Mouse (Mus musculus): ENCODE measurements at regions not wholly inside any gene's neighbourhood (a gene's known extent, or its start where the extent isn't known, plus 50 kb on each side); places are given as distances from the start of the nearest gene placed in this dataset.

DNA sequence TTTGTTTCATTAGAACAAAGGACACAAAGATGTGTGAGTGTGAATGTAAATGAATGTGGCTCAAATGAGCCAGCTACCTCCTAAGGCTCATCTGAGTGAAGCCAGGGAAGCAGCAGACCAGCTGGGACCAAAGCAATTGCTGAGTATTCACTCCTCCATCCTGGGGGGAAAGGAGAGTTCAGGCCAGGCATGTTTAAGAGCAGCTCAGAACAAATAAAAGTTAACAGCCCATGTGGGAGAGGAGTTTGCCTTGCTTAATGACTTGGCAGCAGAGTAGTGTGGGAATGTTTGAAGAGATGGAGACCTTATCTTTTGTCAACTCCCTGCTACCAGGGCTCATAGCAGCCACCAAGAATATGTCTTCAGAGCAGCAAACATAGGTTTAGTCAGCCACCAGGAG is 685.0 kb upstream of the Dpp10 start:
- ATAC-seq (ENCODE audit: insufficient read depth) (no peak), DNase-seq (no peak)
- TF ChIP-seq CTCF (IDR thresholded peaks at IDR 0.05; ENCODE audit: low read depth), result no peak
- H3K36me3 ChIP-seq (ENCODE audit: insufficient read depth), result no peaks in the 10 kb centered on the region
- H3K4me3 ChIP-seq (ENCODE audit: low read depth, low read length), result no peak overlapping the region
- H3K9me3 ChIP-seq (ENCODE audit: low read depth, low read length), result no peaks in the 10 kb centered on the region
- no peak overlapping the region for H3K9ac ChIP-seq
- H3K27me3 ChIP-seq (ENCODE audit: insufficient read depth, low read length), result no peaks in the 10 kb centered on the region
- H3K4me1 ChIP-seq (ENCODE audit: insufficient read depth), result no peaks in the 10 kb centered on the region
- no peak overlapping the region for H3K4me2 ChIP-seq
- H3K27ac ChIP-seq (ENCODE audit: low read depth), result no peak overlapping the region

DNA sequence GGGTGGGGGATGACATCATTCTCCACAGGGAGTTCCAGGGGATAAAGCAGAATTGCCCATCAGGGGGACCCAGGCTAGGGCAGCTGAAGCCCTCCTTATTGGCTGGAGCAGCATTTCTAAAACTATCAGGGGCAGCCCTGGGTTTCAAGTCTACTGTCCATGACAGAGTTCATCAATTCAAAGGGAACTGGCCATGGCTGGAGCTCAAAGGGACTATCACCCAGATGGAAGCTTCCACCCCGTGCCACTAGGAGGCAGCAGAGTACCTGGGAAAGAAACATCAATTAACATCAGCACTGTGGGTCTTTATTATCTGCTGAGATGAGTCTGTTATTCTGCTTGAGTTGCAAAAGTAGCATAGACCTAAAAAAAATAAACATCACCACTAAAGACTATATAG is 672.7 kb upstream of the Dpp10 start:
- Histone ChIP-seq H3K9me3 (ENCODE audit: low read depth, low read length) (no peaks in the 10 kb centered on the region), H3K4me1 (ENCODE audit: insufficient read depth) (no peaks in the 10 kb centered on the region), H3K4me2 (no peak overlapping the region), H3K36me3 (ENCODE audit: insufficient read depth) (no peaks in the 10 kb centered on the region), H3K4me3 (ENCODE audit: low read depth, low read length) (no peak overlapping the region), H3K27me3 (ENCODE audit: insufficient read depth, low read length) (no peaks in the 10 kb centered on the region), H3K27ac (ENCODE audit: low read depth) (no peak overlapping the region), H3K9ac (no peak overlapping the region)
- DNase-seq (peak; percentile 78), ATAC-seq (ENCODE audit: insufficient read depth) (peak; percentile 35; the same call in 1 of the 2 replicates)
- 3% methylated on average over 1 of the region's 1 CpGs for WGBS
- TF ChIP-seq CTCF (IDR thresholded peaks at IDR 0.05; ENCODE audit: low read depth), result peak; percentile 84

DNA sequence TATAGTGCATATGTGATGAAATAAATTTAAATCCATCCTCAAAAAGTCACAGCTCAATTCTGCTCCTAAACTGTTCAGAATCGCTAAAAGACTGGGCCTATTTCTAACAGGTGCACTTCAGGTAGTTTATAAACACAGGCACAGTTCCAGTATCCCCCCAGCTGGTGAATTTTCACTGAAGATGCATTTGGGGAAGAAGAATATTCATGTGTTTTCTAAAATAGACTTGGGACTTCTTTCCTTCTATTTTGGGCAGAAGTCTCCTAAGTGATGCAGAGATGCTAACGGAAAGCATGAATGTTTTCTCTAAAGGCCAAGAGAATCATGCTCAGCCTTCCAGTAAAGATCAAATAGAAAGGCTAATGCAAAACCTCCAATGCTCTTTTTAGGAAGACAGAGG is 660.9 kb upstream of the Dpp10 start:
- DNase-seq (no peak), ATAC-seq (ENCODE audit: insufficient read depth) (no peak)
- H3K4me1 ChIP-seq (ENCODE audit: insufficient read depth), result no peaks in the 10 kb centered on the region
- no peak overlapping the region for H3K9ac ChIP-seq
- no peak overlapping the region for H3K4me3 ChIP-seq (ENCODE audit: low read depth, low read length)
- WGBS, result 82% methylated on average over 2 of the region's 2 CpGs
- no peaks in the 10 kb centered on the region for H3K27me3 ChIP-seq (ENCODE audit: insufficient read depth, low read length)
- H3K9me3 ChIP-seq (ENCODE audit: low read depth, low read length), result no peaks in the 10 kb centered on the region
- H3K36me3 ChIP-seq (ENCODE audit: insufficient read depth), result no peaks in the 10 kb centered on the region
- TF ChIP-seq CTCF (IDR thresholded peaks at IDR 0.05; ENCODE audit: low read depth), result no peak
- no peak overlapping the region for H3K27ac ChIP-seq (ENCODE audit: low read depth)
- no peak overlapping the region for H3K4me2 ChIP-seq

DNA sequence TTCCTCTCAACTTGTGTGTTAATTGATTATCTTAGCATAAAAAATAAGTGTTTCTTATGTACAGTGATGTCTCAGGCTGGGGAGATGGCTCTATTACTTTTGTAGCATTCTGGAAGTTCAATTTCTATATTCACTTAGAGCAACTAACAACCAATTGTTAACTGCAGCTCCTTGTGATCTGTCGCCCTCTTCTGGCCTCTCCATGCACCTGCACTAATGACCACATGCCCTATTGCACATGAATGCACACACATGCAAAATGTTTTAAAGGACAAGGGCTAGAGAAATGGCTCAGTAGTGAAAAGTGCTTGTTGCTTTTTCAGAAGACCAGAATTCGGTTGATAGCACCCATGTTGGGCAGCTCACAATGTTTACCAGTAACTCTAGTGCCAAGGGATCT is 629.1 kb upstream of the Dpp10 start:
- TF ChIP-seq CTCF (IDR thresholded peaks at IDR 0.05; ENCODE audit: low read depth), result peak; percentile 70
- no peaks in the 10 kb centered on the region for H3K27me3 ChIP-seq (ENCODE audit: insufficient read depth, low read length)
- ATAC-seq (ENCODE audit: insufficient read depth), result no peak
- 23% methylated on average over 2 of the region's 2 CpGs for WGBS
- H3K9me3 ChIP-seq (ENCODE audit: low read depth, low read length), result no peaks in the 10 kb centered on the region
- peak; percentile 47 for DNase-seq
- H3K4me2 ChIP-seq, result no peak overlapping the region
- H3K4me1 ChIP-seq (ENCODE audit: insufficient read depth), result no peaks in the 10 kb centered on the region
- no peak overlapping the region for H3K27ac ChIP-seq (ENCODE audit: low read depth)
- no peak overlapping the region for H3K4me3 ChIP-seq (ENCODE audit: low read depth, low read length)
- no peak overlapping the region for H3K9ac ChIP-seq
- H3K36me3 ChIP-seq (ENCODE audit: insufficient read depth), result no peaks in the 10 kb centered on the region

DNA sequence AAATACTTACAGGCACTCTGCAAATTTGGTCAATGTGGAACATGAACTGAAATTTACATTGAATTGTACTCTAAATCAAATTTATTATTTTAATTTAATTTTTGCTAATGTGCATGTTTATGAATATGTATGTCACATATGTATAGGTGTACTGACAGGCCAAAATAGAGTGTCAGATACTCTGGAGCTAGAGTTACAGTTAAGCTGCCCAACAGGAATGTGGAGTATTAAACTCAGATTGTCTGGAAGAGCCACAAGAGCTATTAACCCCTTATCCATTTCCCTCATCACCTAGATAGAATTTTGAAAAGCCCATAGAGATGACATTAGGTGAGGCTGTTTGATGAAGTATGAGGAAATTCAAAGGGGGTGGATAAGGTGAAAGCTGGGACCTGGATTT is 607.5 kb upstream of the Dpp10 start:
- ATAC-seq (ENCODE audit: insufficient read depth), result no peak
- DNase-seq, result no peak
- TF ChIP-seq CTCF (IDR thresholded peaks at IDR 0.05; ENCODE audit: low read depth), result no peak

DNA sequence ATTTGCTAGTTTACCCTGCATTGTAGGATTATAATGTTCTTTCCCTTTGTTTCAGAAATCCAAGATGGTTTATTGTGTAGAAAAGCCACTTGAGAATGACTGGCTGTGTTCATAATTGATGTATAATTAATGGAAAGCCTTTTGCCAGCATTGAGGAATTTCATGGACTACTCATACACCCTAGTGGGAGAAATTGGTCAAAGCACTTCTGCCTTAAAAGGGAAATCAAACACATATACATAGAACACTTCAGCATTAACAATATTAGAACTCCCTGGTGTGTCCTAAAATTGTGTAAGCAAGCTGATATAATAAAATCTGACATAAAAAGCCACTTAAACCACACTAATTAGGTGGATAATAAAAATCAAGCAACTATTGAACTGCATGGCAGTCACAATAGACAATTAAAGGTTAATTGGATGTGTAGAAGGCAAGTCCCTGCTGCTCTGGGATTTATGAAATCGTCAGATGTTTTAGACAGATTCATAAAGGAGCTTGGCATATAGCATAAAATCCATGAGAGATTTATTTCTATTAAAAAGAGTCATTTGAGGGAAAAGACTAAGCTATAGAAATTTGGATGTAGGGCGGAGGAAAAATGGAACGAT is 607.0 kb upstream of the Dpp10 start:
- 79% methylated on average over 3 of the region's 3 CpGs for WGBS

More for the DNA sequence above, 607.5 kb upstream of the Dpp10 start:
- H3K4me1 ChIP-seq (ENCODE audit: insufficient read depth), result no peaks in the 10 kb centered on the region
- H3K27me3 ChIP-seq (ENCODE audit: insufficient read depth, low read length), result no peaks in the 10 kb centered on the region
- H3K36me3 ChIP-seq (ENCODE audit: insufficient read depth), result no peaks in the 10 kb centered on the region
- no peak overlapping the region for H3K9ac ChIP-seq
- no peak overlapping the region for H3K4me3 ChIP-seq (ENCODE audit: low read depth, low read length)
- H3K27ac ChIP-seq (ENCODE audit: low read depth), result no peak overlapping the region
- H3K9me3 ChIP-seq (ENCODE audit: low read depth, low read length), result no peaks in the 10 kb centered on the region
- H3K4me2 ChIP-seq, result no peak overlapping the region

DNA sequence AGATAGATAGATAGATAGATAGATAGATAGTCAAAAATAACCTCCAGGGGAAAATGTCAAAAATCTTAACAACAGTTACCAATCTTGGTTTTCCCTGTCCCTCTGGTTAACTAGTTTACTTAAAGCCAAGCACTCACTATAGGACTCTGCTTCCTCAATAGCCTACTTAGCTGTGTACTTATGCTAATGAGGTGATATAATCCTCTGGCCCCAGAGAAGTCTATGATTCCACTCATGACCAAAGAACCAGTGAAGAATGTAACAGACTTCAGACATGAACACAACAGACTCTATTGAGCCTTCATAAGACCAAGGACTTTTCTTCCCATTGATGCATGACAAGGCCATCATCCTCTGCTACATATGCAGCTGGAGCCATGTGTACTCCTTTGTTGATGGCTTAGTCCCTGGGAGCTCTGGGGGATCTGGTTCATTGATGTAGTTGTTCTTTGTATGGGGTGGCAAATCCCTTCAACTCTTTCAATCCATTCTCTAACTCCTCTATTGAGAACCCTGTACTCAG is 589.9 kb upstream of the Dpp10 start:
- Histone ChIP-seq H3K27me3 (ENCODE audit: insufficient read depth, low read length) (no peaks in the 10 kb centered on the region), H3K4me2 (no peak overlapping the region), H3K27ac (ENCODE audit: low read depth) (no peak overlapping the region), H3K9me3 (ENCODE audit: low read depth, low read length) (no peaks in the 10 kb centered on the region), H3K9ac (no peak overlapping the region), H3K36me3 (ENCODE audit: insufficient read depth) (no peaks in the 10 kb centered on the region), H3K4me1 (ENCODE audit: insufficient read depth) (no peaks in the 10 kb centered on the region), H3K4me3 (ENCODE audit: low read depth, low read length) (no peak overlapping the region)
- ATAC-seq (ENCODE audit: insufficient read depth) (no peak), DNase-seq (no peak)
- no peak for TF ChIP-seq CTCF (IDR thresholded peaks at IDR 0.05; ENCODE audit: low read depth)

More for the DNA sequence above, 607.0 kb upstream of the Dpp10 start:
- no peak overlapping the region for H3K4me2 ChIP-seq
- H3K27ac ChIP-seq (ENCODE audit: low read depth), result no peak overlapping the region
- no peaks in the 10 kb centered on the region for H3K27me3 ChIP-seq (ENCODE audit: insufficient read depth, low read length)
- no peak overlapping the region for H3K9ac ChIP-seq
- peak; percentile 30; the same call in 1 of the 2 replicates for TF ChIP-seq CTCF (IDR thresholded peaks at IDR 0.05; ENCODE audit: low read depth)
- no peaks in the 10 kb centered on the region for H3K9me3 ChIP-seq (ENCODE audit: low read depth, low read length)
- DNase-seq (peak; percentile 16), ATAC-seq (ENCODE audit: insufficient read depth) (no peak)
- no peak overlapping the region for H3K4me3 ChIP-seq (ENCODE audit: low read depth, low read length)
- H3K36me3 ChIP-seq (ENCODE audit: insufficient read depth), result no peaks in the 10 kb centered on the region
- H3K4me1 ChIP-seq (ENCODE audit: insufficient read depth), result no peaks in the 10 kb centered on the region

DNA sequence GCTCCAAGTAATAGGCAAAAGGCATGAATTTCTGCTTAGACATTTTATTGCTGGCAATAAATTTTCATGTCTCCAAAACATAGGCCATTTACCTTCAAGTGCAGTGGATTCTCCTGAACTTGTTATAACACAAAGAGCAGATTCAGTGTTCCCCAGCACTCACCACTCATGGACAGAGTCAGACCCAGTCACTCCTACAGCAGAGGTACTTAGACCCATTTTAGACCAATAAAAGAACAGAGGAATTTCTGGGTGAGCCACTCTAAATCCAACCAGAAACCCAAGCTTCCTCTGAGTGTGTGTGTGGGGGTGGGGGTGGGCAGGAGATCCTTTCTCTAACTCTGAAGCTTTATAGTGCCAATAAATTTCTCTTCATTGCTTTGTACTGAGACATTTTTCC is 584.7 kb upstream of the Dpp10 start:
- Histone ChIP-seq H3K9ac (no peak overlapping the region), H3K36me3 (ENCODE audit: insufficient read depth) (no peaks in the 10 kb centered on the region), H3K9me3 (ENCODE audit: low read depth, low read length) (no peaks in the 10 kb centered on the region), H3K4me2 (no peak overlapping the region), H3K4me1 (ENCODE audit: insufficient read depth) (no peaks in the 10 kb centered on the region), H3K27me3 (ENCODE audit: insufficient read depth, low read length) (no peaks in the 10 kb centered on the region), H3K4me3 (ENCODE audit: low read depth, low read length) (no peak overlapping the region), H3K27ac (ENCODE audit: low read depth) (no peak overlapping the region)
- DNase-seq, result no peak
- no peak for ATAC-seq (ENCODE audit: insufficient read depth)
- TF ChIP-seq CTCF (IDR thresholded peaks at IDR 0.05; ENCODE audit: low read depth), result no peak
